Mouse (Mus musculus) stomach, embryonic 14.5 days (tissue): ENCODE results near the gene Rab4a. TPM values are rescaled to one million over a fixed set of nuclear protein-coding genes. Genes with fewer than 3 reads are reported as not detected.

Experiments
- ATAC-seq: fragments of 200-750 bp; cut with Nextera tagmentation; 2 replicates; pipeline ENCODE4 v1.8.0; 2017; ENCODE audit warnings: low read depth, moderate TSS enrichment; ENCODE audit not compliant: insufficient number of reproducible peaks, insufficient read depth, low FRiP score
- H3K27ac ChIP-seq: fragments of 300-500 bp; sonication (generic); 2 replicates; pipeline ENCODE4 v1.5.1; 2014; ENCODE audit warnings: mild to moderate bottlenecking, low read length, moderate library complexity, mixed read lengths
- H3K27me3 ChIP-seq: fragments of 300-500 bp; sonication (generic); 2 replicates; pipeline ENCODE4 v1.6.1; 2014; ENCODE audit warnings: low read length, control low read depth, mixed read lengths; ENCODE audit not compliant: control insufficient read depth, insufficient read depth
- H3K36me3 ChIP-seq: fragments of 300-500 bp; sonication (generic); 2 replicates; pipeline ENCODE4 v1.6.1; 2014; ENCODE audit warnings: mild to moderate bottlenecking, control low read depth, low read length, moderate library complexity, mixed read lengths; ENCODE audit not compliant: control insufficient read depth, insufficient read depth
- H3K4me1 ChIP-seq: fragments of 300-500 bp; sonication (generic); 2 replicates; pipeline ENCODE4 v1.6.1; 2014; ENCODE audit warnings: low read length, control low read depth, mixed read lengths; ENCODE audit not compliant: control insufficient read depth, insufficient read depth
- H3K4me2 ChIP-seq: fragments of 300-500 bp; sonication (generic); replicated peaks from 2 replicates; pipeline ENCODE4 v1.6.1; 2014; ENCODE audit warnings: low read depth, low read length, control low read depth
- H3K4me3 ChIP-seq: fragments of 300-500 bp; sonication (generic); 2 replicates; pipeline ENCODE4 v1.5.1; 2014; ENCODE audit warnings: low read depth, low read length, control low read depth
- H3K9ac ChIP-seq: fragments of 300-500 bp; sonication (generic); replicated peaks from 2 replicates; pipeline ENCODE4 v1.6.1; 2014; ENCODE audit warnings: low read depth, mild to moderate bottlenecking, control low read depth, low read length, moderate library complexity, mixed read lengths
- H3K9me3 ChIP-seq: fragments of 300-500 bp; sonication (generic); 2 replicates; pipeline ENCODE4 v1.6.1; 2016; ENCODE audit warnings: low read depth, low read length, control low read depth; ENCODE audit not compliant: control insufficient read depth
- WGBS: fragments of 180-500 bp; shearing (Covaris S2); extraction: QIAGEN DNeasy Blood & Tissue Kit; methylation state at CpG from one replicate; pipeline ENCODE4 v1.1.7; 2014; 5-methylcytosine and 5-hydroxymethylcytosine counted together
- polyA plus RNA-seq: library from polyadenylated mRNA; unstranded; fragments of >200 nt; fragmentation: Nextera tagmentation; extraction: Ambion mirVana; gene quantifications from 2 replicates; pipeline ENCODE4 v1.2.1, GENCODE M21; 2014

Gene Rab4a
- polyA plus RNA-seq, 1 experiment from 2014 or later: 52.6 TPM

GRCm38 (mm10) chr8:123854252-123854651 lies 48.5 kb downstream of the Rab4a start:
- WGBS: 83% methylated on average over 1 of the region's 1 CpGs
- Histone ChIP-seq H3K9ac (no peak overlapping the region), H3K9me3 (no peaks in the 10 kb centered on the region), H3K36me3 (no peaks in the 10 kb centered on the region), H3K4me3 (no peak overlapping the region), H3K27me3 (no peaks in the 10 kb centered on the region), H3K27ac (no peak overlapping the region), H3K4me2 (no peak overlapping the region), H3K4me1 (no peaks in the 10 kb centered on the region; the same call in 1 of the 2 replicates)
- no peak for ATAC-seq

DNA sequence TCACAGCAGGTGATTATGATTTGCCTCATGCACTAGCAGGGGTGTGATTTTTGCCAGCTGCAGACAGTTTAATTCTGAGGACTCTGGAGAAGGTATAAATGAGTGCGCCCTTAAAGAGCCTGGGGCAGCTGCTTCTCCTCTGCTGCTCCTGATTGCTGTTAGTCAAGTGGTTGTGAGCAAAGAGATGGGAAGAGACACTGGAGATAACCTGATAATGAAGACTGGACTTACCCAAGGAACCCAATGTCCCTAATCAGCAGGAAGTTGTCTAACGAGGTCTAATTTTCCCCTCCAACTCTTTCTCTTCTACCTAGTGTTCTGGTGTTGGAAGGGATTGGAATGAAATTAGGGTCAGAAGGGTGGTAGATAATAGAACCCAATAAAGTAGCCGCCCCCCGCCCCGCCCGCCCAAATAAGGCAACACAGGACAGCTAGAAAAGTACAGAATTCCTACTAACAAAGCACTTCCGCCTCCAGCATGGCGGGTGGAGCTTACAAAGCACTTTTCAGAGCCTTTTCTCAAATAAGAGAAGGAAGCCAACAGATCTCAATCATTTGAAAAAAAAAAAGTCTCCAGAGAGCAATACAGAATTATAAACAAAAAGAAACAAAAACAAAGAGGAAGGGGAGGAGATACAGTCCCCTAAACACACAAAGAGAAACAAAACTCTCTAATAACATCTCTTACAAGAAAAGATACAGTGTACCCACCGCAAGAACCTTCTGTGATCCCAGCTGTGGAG lies 49.1 kb downstream of the Rab4a start:
- Histone ChIP-seq H3K4me2 (no peak overlapping the region), H3K27me3 (no peaks in the 10 kb centered on the region), H3K4me3 (no peak overlapping the region), H3K36me3 (no peaks in the 10 kb centered on the region), H3K27ac (no peak overlapping the region), H3K9me3 (no peaks in the 10 kb centered on the region), H3K9ac (no peak overlapping the region), H3K4me1 (no peaks in the 10 kb centered on the region; the same call in 1 of the 2 replicates)
- ATAC-seq: no peak
- 93% methylated on average over 9 of the region's 9 CpGs for WGBS

DNA sequence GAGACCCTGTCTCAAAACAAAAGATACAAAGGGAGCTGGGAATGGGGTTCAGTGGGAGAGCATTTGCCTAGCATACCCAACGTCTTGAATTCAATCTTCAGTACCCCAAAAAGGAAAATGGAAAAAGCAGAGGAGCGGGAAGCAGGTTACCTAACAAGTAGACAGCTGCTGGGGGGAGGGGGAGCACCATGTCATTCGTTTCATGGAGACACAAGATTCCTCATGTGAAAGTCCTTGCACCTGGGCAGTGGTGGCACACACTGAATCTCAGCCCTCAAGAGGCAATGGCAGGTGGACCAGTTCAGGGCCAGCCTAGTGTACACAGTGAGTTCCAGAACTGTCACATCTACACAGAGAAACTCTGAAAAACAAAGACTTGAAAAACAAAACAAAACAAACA lies 51.6 kb downstream of the Rab4a start:
- Histone ChIP-seq H3K9me3 (no peaks in the 10 kb centered on the region), H3K4me3 (no peak overlapping the region), H3K36me3 (no peaks in the 10 kb centered on the region), H3K4me1 (no peaks in the 10 kb centered on the region; the same call in 1 of the 2 replicates), H3K27me3 (no peaks in the 10 kb centered on the region), H3K9ac (no peak overlapping the region), H3K27ac (no peak overlapping the region), H3K4me2 (no peak overlapping the region)
- WGBS: 71% methylated on average over 3 of the region's 3 CpGs
- no peak for ATAC-seq

DNA sequence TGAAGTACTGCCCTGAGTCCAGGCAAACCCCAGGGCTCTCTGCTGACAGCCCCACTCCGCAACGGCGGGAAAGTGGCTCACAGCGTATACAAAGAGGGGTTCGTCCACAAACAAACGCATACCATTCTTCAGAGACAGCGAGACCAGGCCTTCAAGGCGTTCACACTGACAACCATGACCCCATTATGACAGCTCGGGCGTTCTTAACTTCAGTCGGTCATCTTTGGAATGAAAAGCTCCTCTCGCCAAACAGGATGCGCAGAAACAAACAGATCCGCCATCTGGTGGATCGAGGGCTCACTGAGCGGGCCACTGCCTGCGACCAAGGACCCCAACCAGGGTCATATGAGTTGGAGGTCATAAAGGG lies 52.8 kb downstream of the Rab4a start:
- peak overlapping the region; percentile 90 for H3K4me3 ChIP-seq
- no peaks in the 10 kb centered on the region for H3K9me3 ChIP-seq
- ATAC-seq: no peak
- H3K27ac ChIP-seq: no peak overlapping the region
- peak overlapping the region; percentile 28 for H3K9ac ChIP-seq
- no peaks in the 10 kb centered on the region for H3K36me3 ChIP-seq
- H3K27me3 ChIP-seq: 0 out of 2 replicates have a peak, but pooled peaks cover 3% of the 10 kb centered on the region
- H3K4me1 ChIP-seq: no peaks in the 10 kb centered on the region; the same call in 1 of the 2 replicates
- WGBS: under 1% methylated on average over 17 of the region's 17 CpGs
- H3K4me2 ChIP-seq: peak overlapping the region; percentile 88

DNA sequence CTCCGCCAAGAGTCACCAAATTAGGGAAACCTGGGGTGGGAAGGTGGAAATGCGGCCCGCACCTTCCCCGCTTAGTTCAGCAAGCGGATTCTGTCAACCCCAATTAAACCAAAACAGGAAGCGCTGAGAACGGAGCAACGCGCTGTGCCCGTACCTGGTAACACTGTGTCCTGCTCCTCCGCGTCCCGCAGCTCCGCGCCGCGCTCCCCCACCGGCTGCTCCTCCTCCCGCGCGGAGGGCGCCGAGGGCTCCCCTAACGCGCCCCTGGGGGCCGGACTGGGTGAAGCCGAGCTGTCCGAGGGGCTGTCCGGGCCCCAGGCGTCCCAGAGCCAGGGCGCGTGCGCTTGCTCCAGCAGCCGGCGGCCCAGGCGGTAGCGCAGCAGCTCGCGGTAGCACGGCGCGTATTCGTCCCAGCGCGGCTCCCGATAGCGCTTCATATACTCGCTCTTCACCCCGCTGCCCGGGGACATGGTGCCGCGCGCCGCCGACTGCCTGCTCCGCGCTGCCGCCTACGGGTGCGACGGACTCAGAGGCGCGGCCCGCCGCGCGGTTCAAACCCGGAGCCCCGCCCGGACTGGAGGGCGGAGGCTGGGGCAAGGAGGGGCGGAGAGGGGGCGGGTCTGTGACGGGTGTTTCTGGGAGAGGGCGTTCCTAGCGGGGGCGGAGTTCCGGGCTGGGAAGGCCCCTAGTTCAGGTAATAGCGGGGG lies 53.3 kb downstream of the Rab4a start:
- peak overlapping the region; percentile 88 for H3K4me2 ChIP-seq
- H3K27ac ChIP-seq: no peak overlapping the region
- no peaks in the 10 kb centered on the region for H3K9me3 ChIP-seq
- H3K4me1 ChIP-seq: no peaks in the 10 kb centered on the region; the same call in 1 of the 2 replicates
- no peaks in the 10 kb centered on the region for H3K36me3 ChIP-seq
- H3K27me3 ChIP-seq: 0 out of 2 replicates have a peak, but pooled peaks cover 3% of the 10 kb centered on the region
- under 1% methylated on average over 74 of the region's 79 CpGs for WGBS
- H3K9ac ChIP-seq: peak overlapping the region; percentile 28
- peak overlapping the region; percentile 90 for H3K4me3 ChIP-seq
- ATAC-seq: peak; percentile 96

DNA sequence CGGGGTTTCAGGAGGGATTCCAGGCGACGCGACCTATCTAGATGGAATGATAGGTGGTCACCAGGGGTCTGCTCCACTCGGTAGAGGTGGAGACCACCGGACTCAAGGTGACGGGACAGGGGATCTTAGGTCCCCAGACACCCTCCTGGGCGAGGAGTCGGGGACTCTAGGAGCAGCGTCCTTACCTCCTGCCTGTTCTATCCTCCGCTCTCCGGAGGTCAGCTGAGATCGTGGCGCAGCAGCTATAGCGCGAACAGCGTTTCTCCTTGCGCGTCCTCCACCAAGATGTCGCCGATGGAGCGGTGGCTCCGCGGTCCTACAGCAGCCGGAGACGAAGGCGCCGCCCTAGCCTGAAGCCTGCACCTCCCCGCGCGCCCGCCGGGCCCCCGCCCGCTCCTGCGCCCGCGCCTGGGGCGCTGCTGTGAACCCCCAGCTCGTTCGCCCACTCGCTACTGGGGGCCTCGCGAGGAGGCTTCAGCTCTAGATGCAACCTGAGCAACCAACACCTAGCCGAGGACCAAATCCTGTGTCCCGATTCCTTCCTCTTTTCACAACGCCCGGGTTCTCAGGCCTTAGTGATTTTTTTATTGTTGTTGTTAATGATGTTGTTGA lies 54.0 kb downstream of the Rab4a start, which contains the start of gene Ccsap:
Ccsap (minus strand) TSS at position 562 of the 612 bp plus-strand sequence.
- Histone ChIP-seq H3K4me2 (peak within 1 kb of the TSS; percentile 88), H3K27ac (no peak within 1 kb of the TSS), H3K4me3 (peak within 1 kb of the TSS; percentile 90), H3K27me3 (0 out of 2 replicates have a peak, but pooled peaks cover 3% of the 10 kb centered on the region), H3K36me3 (no peaks in the 10 kb centered on the region), H3K9ac (peak within 1 kb of the TSS; percentile 37), H3K4me1 (no peaks in the 10 kb centered on the region; the same call in 1 of the 2 replicates), H3K9me3 (no peaks in the 10 kb centered on the region)
- ATAC-seq: no peak; the same call in none of the 2 replicates
- 2% methylated on average over 48 of the region's 48 CpGs for WGBS

DNA sequence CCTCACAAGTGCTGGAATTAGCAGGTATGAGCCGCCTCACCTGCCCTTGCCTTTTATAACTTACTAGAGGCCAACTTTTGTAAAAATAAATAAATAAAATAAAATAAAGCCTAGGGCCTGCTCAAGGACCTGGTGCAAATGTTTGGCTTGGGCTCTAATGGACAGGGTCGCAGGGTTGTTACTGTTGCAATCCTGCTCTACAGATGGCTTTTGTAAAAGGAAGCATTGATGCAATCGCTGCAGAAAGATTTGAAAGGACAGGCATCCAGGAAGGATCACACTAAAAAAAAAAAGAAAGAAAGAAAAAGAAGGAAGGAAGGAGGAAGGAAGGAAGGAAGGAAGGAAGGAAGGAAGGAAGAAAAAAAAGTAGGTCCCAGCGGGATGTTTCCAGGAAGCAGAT lies 54.6 kb downstream of the Rab4a start:
- Histone ChIP-seq H3K4me2 (peak overlapping the region; percentile 88), H3K9ac (no peak overlapping the region), H3K27me3 (0 out of 2 replicates have a peak, but pooled peaks cover 3% of the 10 kb centered on the region), H3K9me3 (no peaks in the 10 kb centered on the region), H3K4me3 (peak overlapping the region; percentile 90; the same call in 1 of the 2 replicates), H3K4me1 (no peaks in the 10 kb centered on the region; the same call in 1 of the 2 replicates), H3K27ac (no peak overlapping the region), H3K36me3 (no peaks in the 10 kb centered on the region)
- ATAC-seq: no peak
- WGBS: 75% methylated on average over 4 of the region's 4 CpGs

GRCm38 (mm10) chr8:123865786-123866185 lies 60.0 kb downstream of the Rab4a start:
- Histone ChIP-seq H3K36me3 (no peaks in the 10 kb centered on the region), H3K4me2 (no peak overlapping the region), H3K9ac (no peak overlapping the region), H3K4me3 (no peak overlapping the region), H3K4me1 (no peaks in the 10 kb centered on the region), H3K9me3 (no peaks in the 10 kb centered on the region), H3K27ac (no peak overlapping the region), H3K27me3 (0 out of 2 replicates have a peak, but pooled peaks cover 3% of the 10 kb centered on the region)
- 62% methylated on average over 7 of the region's 7 CpGs for WGBS
- ATAC-seq: no peak
